Mouse (Mus musculus) cerebellum, postnatal 36 days (tissue): ENCODE results near the gene Gm498.

Experiments used
- DNase-seq, 2 experiments: peaks; one replicate each; pipeline ENCODE4 v3.0.0; 2021 to 2022; ENCODE audit warnings: mixed read lengths in 2 of 2

Gene Gm498

DNA sequence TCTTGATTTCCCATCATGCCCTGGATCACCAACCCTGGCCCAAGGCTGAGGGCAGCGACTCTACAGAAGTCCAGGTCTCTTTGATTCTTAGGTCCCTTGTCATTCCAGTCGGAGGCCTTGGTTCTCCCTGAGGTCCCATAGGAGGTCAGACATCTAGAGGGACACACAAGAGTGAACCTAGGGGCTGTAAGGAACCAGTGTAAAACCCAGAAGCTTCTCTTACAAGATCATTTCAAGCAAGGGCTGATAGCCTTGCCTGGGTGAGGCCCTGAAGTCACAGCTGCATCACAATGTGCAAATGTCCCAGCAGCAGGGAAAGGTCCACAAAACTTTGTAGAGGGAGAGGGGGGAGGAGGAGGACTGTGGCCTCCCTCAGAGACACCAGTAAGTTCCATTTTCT is at the start of gene Gm498:
Gm498 (plus strand) TSS at position 301 of the 400 bp plus-strand sequence.
- no peak for DNase-seq

DNA sequence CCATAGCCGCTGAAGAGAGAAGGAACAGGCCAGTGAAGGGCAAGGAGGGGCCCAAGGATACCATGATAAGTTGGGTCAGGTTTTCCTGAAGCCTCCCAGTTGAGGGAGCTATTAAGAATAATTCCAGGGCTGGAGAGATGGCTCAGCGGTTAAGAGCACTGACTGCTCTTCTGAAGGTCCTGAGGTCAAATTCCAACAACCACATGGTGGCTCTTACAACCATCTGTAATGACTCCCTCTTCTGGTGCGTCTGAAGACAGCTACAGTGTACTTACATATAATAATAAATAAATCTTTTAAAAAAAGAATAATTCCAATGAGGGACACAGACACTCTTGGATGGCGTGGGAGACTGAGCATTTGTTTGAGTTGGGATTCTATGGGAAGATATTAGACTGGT is 47.4 kb upstream of the Gm498 start:
- DNase-seq: no peak

DNA sequence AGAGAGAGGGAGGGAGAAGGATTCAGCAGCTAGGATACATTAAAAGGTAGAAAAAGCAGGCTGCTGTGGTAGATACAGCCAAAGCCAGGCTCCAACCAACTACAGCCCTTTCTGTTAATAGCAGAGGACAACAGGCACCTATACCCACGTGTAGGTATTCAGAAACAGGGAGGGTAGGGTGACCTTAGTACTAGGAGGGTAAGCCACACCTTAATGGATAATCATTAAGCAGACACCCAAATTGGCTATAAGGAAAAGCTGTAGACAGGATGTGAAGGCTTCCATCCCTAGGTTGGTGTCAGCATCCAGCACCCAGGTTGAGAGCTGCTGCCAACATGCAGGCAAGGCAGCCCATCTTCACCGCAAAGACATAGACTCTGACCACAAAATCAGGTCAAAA is 45.4 kb upstream of the Gm498 start:
- DNase-seq: no peak

DNA sequence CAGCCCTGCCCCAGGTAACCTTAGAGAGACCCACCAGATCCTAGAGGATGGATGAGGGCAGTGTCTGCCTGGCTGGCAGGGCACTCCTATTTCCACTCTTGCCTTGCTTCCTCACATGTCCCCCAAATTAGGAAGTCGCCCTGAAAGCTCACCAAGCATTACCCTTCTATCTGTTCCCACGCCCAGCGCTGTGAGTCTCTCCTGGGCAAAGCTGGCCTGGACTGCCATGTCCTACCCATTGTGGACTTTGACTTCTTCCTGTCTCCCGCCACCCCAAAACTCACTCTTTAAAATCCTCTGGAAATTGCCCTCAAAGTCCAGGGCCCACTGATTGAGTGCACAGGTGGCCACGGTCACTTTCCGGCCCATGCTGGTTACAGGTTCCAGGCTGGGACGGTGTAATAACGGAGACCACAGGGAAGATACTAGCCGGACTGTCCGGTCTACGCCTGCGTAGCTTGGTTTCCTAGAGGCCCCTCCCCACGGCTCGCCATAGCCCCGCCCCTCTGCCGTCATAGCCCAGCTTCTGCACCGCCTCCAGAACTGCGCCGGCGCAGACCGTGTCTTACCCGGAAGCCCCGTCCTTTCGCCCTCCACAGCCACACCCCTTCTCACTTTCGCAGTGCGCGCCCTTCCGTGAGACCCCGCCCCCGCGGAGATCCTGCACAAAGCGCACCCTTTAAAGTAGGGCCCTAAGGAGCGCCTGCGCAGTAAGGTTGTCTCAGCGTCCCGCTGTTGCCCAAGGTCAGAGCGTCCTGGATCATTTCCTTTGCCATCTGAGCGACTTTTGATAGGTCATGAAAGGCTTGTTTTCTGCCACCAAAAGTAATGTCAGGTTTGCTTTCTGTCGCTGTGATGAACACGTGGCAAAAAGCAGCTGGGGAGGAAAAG is 44.0 kb upstream of the Gm498 start, which contains the start of the genes Nadsyn1 and Dhcr7:
Nadsyn1 (minus strand) TSS at position 475 of the 891 bp plus-strand sequence.
Dhcr7 (plus strand) TSS at position 771 of the 891 bp plus-strand sequence.
- peak; percentile 97 to 99 for DNase-seq

DNA sequence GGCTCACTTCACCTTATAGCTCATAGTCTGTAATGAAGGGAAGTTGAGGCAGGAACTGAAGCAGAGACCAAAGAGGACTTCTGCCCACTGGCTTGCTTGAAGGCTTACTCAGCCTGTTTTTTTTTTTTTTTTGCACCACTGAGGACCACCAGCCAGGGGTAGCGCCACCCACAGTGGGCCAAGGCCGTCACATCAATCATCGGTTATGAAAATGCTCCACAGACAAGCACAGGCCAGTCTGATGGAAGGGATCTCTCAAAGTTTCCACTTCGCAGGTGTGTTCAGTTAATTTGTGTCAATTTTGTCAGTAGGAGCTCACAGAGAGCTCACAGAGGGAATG is 43.4 kb upstream of the Gm498 start:
- no peak for DNase-seq

DNA sequence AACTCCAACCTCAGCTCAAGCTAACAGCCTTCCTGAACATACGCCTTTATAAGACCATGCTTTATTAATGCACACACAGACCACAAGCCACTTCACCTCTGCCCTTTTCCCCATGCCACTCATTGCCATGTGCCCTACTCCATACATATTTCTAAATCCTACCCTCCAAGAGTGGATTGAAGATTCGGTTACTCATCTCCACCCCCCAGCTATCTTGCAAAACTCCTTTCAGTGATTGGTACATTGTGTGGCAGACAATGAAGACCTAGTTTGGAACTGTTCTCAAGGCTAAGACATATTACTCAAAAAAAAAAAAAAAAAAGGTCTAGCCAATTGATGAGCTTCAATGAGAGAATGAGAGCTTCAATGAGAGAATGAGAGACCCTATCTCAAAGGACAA is 39.7 kb upstream of the Gm498 start:
- DNase-seq: no peak

DNA sequence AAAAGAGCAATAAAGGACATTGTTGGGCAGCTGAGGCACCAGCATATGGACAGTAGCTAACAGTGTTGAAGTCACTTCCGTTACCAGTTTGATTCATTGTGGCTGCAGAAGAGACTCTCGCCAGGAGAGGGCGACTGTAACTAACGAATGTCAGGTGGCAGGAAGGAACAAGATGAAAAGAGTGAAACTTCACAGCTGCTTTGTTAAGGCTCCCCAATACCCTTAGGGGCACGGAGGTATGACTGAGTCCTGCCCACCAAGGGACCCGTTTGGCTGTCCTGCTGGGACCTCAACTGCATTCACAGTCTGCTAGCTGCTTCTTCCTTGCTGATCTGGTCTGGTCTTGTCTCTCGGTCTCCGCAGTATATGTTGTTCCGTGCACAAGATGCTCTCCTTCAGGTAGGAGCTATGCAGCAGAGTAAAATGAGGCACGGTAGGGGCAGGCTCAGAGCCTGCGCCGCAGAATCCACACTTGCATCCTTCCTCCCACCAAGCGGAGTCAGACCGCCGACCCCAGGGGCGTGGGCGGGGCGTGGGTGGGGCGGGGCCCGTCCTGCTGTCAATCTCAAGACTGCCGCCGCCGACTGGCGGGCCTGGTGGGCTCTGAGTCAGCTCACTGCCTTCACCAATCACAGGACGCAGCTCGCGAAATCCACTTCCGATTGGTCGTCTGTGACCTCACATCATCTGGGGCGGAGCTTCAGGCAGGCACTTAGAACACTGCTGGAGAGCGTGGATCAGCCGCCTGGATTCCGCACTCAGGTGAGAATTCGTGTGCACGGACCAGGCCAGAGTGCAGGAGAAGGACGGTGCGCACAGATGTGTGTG is 36.9 kb upstream of the Gm498 start:
- DNase-seq: peak; percentile 94 to 96

DNA sequence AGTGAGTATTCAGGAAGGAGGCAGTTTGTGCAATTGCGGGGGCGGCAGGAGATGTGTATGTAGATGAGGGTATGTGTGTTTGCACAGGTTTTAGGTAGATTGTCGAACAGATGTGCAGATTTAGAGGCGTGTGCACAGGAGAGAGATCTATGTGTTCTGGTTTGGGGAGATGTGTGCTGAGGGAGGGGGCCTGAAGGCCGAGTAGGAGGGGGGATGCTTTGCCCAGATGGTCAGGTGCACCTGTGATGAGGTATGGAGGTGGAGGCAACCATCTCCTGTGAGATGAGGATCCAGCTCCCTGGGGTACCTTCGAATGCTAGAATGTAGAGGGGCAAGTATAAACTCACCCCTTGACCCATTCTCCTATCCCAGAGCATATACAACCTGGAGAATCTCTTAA is 36.2 kb upstream of the Gm498 start:
- peak in 1 of 2 experiments; percentile 14 for DNase-seq

DNA sequence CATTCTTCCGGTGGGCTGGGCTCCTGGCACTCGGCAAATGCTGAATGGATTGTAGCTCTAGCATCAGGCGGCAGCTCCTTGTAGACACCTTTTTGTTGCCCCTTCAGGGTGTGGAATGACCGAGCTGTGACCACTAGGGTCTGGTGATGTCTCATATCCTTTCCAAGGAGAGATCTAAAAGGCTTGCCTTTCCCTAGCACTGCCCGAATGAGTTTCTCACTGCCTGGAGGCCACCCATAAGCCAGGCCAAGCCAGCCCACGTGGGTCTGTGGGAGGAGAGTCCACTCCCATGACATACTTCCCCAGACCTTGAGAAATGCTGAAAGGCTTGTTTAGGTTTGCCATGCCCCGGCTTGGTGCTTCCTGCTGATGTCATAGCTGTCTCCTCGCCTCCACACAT is 34.4 kb upstream of the Gm498 start:
- DNase-seq: no peak

DNA sequence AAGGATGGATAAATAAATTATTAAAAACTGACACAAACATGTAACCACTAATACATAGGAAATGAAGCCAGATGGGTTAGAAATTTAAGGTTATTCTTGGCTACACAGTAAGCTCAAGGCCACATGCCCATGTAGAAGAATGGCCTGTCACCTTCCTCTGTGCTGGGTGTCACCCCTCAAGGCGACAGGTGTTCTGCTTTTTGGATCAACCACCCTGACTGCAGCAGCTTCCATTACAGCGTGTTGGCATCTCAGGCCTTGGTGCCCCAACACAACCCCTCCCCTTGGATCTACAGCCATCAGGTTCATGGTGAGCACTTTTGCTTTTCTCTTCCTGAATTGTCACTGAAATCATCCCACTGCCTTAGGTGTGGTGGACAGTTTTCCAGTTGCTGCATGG is 34.0 kb upstream of the Gm498 start:
- no peak for DNase-seq

DNA sequence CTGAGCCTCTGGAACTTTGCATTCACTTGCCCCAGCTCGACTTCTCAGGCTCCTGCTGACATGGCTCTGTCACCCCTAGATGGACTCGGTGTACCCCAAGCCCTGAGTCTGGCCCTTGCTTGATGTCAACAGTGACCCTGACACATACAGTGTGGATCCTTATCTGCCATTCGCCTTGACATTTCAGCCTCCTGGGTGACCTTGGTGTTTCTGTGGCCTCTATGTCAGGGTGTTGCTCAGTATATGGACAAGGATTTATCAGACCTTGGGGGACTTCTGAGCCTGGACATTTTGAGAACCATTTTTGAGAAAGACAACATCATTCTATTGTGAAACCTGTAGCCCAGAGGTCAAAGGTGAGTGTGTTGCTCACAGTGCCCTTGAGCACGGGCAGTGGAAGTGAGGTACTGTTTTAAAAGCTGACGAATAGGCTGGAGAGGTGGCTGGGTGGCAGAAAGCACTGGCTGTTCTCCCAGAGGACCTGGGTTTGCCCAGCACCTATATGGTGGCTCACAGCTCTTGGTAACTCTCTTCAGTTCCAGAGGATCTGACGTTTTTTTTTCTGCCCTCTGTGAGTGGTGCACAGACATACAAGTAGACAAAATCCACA is 33.0 kb upstream of the Gm498 start:
- no peak for DNase-seq

DNA sequence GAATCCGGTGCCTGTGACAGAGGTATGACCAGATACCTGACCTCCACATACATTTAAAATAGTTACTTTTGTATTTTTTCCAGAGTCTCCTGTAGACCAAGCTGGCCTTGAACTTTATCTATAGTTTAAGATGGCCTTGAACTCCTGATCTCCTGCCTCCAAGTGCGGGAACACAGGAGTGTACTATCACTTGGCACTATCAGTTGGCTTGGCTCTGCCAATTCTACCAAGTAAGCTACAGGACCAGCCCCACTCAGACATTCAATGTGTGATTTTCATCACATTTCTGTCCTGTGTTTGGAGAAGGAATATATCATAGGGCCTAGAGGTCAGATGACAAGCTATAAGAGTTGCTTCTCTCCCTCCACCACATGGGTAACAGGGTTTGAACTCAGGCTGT is 32.3 kb upstream of the Gm498 start:
- no peak for DNase-seq

DNA sequence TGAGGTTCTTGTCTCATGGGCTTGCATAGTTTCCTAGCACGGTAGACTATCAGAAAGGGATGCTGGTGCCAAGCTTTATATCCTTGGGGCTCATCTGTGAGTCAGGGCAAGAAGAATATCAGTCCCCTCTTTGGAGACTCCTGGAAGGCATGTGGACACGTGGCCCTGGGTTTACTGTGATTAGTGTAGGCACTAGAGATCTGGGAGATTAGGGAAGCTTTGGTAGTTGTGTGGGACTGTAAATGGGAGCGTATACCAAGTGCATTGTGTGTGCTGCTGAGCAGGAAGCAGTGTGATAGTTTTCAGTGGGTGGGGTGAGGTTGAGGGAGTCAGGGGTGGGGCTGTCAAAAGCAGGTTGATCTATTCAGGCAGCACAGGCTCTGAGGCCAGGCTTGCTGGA is 31.7 kb upstream of the Gm498 start:
- DNase-seq: no peak

DNA sequence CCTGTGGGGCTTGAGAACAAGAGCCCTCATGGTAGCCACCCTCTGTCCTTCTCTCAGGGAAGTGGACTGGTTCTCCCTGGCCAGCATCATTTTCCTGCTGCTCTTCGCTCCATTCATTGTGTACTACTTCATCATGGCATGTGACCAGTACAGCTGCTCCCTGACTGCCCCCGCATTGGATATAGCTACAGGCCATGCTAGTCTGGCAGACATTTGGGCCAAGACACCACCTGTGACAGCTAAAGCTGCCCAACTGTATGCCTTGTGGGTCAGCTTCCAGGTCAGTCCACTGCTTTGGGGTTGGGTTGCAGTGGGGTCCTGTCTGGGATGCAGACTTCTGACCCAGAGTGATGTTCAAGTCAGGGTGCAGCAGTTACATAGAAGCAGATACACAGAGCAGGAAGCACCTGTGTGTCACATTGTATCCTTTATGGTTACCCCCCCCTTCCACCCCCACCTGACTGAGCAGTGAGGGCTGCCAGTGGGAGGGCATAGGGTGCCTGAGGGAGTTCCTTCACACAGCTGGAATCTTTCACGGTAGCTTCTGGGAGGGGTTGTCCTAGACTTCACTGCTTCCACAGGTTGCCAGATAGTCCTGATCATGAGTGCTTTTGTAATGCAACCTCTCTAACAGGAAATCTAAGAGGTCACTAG is 28.8 kb upstream of the Gm498 start:
- DNase-seq: no peak

DNA sequence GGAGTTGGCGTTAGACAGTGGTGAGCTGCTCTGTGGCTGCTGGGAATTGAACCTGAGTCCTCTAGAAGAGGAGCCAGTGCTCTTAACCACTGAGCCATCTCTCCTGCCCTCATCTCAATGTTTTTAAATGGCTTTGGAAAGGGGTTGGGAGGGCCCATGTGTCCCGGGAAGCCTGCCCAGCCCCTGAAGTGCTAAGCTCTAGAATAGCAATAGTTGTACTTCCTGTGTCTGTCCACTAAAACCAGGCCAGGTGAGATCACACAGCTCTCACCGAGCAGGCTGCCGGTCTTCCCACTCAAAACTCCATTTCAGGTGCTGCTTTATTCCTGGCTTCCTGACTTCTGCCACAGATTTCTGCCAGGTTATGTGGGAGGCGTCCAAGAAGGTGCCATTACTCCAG is 26.5 kb upstream of the Gm498 start:
- DNase-seq: peak; percentile 41 to 53

DNA sequence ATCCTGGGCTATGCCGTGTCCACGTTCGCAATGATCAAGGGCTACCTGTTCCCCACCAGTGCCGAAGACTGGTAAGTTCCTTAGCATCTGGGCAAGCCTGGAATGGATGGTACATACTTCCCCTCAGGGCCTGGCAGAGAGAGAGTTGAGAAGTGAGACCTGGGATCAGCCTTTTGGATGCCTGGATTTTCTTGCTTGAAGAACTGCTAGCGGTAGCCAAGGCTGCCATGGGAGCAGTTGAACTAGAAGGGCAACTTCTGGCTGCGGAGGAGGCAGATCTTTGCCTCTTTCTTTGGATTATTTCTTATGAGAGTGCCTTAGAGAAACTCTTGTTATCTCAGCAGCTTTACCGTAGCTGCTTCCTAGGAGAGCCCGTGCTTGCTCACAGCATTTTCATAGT is 25.3 kb upstream of the Gm498 start:
- DNase-seq: no peak

DNA sequence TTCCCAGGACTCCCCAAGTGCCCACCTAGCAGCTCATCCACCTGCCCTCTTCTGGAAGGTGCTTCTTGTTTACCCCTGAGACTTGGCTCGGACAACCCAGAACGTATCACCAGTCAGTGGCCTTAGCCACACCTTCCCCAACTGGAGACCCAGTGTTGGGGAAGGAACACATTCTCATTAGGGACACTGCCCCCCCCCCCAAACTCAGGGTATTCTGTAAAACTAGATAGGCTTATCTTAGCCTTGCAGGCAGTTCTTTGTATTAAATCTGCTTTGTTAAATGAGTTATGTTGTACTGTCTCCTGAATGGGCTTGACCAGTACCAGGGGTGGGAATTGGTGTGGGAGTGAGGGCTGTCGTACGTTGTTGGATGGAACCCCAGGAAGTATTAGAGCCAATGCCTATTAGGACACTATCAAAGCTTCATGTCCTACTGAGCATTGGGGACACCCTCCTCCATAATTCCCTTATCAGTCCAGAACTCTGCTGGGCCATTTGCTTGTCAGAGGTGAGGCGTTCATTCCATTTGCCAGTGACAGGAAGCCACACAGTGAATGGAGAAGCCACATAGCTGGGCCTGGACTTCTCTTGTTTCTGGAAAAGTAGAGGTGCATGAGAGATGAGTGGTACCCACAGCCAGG is 18.4 kb upstream of the Gm498 start:
- DNase-seq: no peak

DNA sequence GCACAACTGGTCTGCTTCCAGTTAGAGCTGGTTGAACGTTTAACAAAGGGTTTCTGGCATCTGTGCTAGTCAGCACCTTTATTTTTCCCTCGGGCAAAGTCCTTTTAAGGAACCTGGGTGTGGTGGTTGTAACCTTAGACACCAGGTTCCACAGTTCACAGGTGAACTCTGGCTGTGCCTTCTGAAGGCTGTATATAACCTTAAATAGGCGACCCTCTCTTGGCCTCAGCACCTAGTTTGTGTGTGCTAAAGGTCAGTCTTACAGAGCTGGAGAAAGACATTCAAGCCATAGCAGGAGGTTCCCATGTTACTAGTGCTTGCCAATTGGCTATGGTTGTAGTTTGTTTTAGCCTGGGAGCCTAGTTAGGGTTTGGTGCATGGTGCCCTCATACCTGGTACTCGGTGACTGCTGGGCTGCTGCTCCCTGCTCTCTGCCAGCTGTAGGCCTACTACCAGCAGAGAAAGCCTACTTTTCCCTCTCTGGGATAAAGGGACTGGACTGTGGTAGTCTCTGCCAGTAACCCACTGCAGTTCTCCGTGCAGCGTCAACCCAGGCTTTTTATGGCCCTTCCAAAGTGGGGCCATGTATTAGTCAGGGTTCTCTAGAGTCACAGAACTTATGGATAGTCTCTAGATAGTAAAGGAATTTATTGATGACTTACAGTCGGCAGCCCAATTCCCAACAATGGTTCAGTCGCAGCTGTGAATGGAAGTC is 17.7 kb upstream of the Gm498 start:
- DNase-seq: no peak

DNA sequence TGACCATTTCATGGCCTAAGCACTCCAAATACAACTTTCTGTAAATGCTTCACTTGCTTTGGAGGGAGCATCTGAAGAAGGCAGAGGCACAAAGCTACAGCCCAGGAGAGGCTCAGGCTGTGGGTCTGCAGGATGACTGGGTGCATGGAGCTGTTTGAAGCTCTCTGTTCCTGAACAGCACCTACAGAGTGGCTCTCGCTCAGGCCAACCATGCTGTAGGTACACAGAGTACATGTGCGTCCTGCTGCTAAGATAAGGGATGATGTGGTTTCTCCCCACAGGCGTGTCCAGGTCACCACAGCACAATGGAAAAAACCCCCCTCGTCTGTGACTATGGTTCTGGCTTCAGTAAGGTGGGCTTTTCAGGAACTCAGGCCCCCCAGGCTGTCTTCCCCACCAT is 2.2 kb downstream of the Gm498 start:
- no peak for DNase-seq

DNA sequence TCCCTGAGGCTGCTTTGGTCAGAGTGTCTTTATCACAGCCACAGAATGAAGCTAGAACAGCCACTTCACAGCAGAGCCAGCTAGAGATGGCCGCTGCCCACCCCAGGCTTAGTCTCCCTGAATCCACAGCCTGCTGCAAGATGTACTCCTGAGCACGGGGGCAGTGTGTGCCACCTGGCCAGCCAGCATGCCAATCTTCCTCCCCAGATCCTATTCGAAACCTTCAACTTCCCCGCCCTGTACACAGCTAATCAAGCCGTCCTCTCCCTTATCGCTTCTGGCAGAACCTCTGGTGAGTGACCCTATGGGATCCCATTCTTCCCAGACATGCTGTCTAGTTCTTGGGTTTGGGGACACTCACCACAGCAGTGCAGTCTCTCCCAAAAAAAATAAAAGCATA is 17.1 kb downstream of the Gm498 start:
- DNase-seq: no peak

DNA sequence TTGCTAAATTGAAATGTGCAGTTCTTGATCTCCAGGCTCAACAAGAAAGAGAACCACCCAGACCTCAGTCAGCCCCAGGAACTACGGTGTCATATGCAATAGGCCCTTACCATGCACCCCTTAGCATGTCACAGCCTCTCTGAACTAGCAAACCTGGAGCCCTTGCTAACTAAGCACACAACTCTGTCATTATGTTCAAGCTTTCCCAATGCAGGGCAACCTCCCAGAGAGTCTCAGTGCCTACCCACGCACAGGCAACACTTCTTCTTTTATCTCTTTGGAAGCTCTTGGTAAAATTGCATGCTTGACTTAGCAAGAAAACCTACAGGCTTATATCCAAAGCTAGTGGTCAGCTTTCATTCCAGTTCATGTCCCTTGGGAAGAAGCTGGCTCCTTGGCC is 24.5 kb downstream of the Gm498 start:
- DNase-seq: no peak

DNA sequence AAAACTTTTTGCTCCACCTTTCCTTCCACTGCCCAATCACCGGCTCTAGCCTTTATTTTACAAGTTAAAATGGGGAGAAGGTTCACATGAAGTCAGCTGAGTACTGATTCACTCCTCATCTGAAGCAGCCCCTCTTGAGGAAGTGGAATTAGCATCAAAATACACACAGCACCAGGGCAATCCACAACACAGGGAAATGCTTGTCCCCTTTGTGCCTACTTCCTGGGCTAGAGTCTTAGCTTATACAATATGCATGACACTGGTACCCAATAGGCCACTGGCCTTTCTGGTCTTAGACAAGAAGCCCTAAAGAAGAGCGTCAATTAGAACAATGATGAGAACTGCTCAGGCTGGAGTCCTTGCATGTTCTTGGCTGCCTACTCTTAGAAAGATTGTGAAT is 25.7 kb downstream of the Gm498 start:
- no peak for DNase-seq
